Mouse (Mus musculus) megakaryocyte-erythroid progenitor cell, adult 5-6 weeks (primary cell): ENCODE measurements around the gene Trim72. TPM values are rescaled to one million over a fixed set of nuclear protein-coding genes. Genes with fewer than 3 reads are reported as not detected.

Experiments used
- ATAC-seq: replicated peaks from 2 replicates; pipeline ENCODE4 v1.8.0; 2016; ENCODE audit warnings: mild to moderate bottlenecking, inconsistent platforms; ENCODE audit not compliant: severe bottlenecking, poor library complexity, low FRiP score, low TSS enrichment
- total RNA-seq, 2 experiments: library from RNA; stranded (forward) in 1 of 2; stranded (reverse) in 1 of 2; fragments of 200-1000, 215-1000 nt in 1 of 2; fragments of >200 nt in 1 of 2; fragmentation: Nextera tagmentation in 1 of 2; gene quantifications; 2 replicates each; pipeline ENCODE4 v1.2.3; 2014 to 2017

Gene Trim72
- total RNA-seq (2014; fragmentation: Nextera tagmentation) (not detected in 2 replicates), total RNA-seq (2017) (0.52 TPM in 1 of 2 replicates, not detected in the other)

DNA sequence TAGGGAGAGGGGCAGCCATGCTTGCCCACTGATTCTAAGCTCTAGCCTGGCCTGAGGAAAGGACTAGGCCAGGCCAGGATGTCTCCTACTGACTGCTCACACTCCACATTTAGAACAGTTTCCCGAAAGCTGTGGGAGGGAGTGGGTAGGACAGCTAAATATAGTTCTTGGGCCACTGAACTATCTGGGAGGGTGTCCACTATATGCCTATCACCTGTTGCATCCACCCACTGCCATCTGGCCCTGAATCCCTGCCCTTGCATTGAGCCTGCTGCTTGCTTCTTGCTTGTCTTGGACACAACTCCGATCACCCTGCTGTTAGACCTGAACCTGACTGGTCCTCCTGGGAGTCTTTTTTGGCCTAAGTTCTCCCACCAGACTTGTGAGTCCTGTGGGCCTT is at the start of gene Trim72:
Gene Trim72 (plus strand): TSS at position 262 of the 400 bp plus-strand sequence.
- ATAC-seq = no peak

DNA sequence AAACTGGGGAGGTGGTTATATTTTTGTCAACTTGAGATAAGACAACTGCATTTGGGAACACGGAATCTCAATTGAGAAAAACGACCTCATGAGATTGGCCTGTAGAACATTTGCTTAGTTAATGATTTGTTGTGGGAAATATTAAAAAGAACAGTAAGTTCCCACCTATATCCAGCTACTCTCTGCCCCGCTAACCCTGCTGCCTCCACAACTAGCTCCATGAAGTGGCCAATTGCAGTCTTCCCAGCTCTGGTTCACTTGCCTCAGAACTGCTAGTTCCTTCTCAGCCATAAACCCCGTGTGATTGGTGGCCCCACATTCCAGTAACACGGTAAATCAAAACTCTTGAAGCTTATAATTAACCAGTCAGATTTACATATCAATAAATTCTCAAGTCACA is 44.4 kb upstream of the Trim72 start:
- ATAC-seq = no peak

DNA sequence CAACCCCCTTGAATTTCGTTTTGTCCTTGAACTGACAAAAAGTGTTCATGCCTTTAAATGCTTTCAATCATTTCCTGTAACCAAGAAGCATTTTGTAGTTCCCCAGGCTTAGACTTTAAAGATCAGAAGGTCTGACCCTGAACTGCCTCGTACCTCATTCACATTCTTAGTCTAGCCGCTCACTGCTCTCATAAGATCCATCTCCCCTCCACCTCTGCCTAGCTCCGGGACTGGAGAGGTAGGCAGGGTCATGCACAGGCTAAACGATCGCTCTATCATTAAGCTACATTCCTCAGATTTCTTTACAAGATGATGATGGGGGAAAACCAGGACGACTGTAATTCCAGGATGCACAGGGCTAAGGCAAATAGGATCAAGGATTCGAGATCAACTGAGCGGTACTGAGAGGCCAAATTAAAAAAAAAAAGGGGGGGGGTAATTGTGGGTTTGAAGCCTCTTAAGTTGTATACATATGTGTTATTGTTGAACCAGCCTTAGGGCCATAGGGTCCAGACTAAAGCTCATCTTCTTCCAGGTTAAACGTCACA is 37.3 kb upstream of the Trim72 start:
- no peak for ATAC-seq

DNA sequence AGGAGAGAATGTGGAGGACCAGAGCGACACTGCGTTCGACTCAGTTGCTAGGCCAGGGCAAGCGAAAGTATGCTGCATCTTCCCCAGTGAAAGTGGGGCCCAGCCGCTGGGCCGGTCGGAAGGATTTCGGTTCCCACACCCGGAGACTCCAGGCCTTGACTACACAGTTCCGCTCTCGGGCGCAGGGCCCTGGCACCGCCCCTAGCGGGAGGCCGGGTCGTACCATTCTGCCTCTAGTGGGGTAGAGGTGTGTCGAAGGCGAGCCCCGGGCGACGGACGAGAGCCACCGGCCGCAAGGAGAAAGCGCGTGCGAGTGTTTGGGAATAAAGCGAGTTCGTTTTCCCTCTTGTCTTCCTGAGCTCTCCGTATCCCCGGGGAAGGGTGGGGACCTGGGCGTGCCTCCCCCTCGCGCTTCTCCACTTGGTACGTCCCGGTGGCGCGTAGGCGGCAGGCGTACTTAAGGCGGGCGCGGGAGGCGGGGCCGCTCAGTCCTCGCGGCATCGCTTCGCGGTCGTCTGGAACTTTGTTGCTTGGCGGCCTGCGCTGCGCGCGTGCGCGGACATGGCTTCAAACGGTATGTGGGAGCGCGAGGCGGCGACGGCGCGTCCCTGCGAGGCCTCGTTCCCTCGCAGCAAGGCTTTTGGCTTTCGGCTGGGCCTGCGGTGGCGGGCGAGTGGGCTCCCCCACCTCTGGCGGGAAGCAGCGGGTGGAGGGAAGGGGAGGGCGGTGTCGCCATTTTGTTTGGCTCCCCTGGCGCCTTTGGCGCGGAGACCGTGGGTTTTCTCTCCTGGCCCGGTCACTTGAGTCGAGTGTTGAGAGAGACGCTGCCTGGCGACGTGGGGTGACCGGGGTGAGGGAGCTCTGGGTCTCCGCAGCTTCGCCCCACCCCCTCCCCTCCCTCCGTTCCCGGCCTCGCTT is 36.5 kb upstream of the Trim72 start, which contains the start of gene Fus:
Gene Fus (plus strand): TSS at position 454 of the 918 bp plus-strand sequence.
- ATAC-seq = peak; percentile 87

DNA sequence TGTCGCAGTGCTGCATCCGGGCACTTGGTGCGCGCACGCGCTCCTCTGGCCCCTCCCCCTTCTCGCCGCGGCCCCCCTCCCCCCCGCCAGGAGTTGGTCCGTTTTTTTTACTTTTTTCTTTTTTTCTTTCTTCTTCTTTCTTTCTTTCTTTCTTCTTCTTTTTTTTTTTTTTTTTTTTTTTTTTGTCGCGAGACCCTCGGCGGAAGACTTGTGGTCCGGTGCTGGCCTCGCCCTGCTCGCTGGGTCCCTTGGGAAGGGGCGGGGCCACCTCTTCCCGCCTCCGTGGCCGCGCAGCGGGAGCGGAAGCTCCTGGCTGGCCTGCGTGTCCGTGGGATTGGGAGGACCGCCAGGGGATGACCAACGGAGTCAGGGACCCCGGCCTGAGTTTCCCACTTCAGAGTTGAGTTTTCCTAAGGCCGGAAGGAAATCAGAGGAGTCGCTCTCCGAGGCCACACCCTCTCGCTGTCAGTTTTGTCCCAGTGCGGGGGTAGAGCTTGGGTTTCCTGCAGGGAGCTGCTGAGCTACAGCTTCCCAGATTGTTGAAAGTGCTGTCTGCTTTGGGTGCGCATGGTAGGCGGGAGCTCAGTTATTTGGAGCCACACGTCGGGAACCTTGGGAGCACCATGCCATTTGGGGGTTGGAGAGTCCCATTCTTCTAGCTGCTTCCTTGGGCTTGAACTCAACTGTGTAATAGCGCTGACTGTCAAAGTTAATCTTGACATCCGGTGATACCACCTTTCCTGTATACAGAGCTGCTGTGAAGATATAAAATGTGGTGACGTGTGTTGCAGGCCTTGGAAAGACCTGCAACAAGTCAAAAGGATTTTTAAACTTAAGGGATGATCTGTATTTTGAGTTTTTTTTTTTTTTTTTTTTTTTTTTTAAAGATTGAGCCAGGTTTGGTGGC is 35.6 kb upstream of the Trim72 start:
- peak; percentile 35 for ATAC-seq

DNA sequence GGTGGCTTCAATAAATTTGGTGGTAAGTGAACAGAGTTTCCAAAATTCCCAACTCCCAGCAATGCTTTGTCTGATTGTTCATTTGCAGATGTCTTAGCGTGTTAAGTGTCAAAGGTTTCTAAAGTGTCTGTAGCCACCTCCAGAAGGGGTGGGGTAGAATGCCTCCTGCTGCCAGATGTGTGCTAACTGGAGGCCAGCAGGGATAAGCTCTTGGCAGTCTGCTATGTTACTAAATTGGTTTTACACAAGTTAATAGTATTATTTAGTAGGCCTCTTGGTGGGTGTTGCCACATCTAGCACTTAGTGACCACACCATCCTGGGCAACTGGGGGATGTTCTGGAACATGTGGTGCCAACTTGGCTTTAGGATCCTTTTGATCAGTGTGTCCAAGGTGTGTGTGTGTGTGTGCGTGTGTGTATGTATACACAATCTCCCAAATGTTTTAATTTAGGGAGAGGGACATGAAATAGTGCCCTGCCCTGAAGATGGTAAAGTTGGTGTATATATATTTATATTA is 29.3 kb upstream of the Trim72 start:
- no peak for ATAC-seq

DNA sequence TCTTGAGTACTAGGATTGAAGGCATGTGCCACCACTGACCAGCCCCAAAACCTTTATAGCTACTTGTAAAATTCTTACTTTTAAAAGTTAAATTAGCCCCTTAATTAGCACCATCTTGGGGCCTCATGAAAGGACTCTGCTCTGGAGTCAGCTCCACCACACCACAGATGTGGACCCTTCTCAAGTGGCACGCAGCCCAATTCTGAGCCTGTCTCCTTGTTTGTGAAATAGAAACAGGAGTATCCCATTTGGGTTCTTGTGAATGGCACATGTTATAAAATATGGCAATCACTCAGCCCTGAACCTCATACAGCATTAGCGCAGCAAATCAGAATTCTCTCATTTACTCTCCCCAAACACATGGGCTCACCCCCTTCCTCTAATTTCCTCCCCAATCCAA is 24.9 kb upstream of the Trim72 start:
- ATAC-seq = no peak

DNA sequence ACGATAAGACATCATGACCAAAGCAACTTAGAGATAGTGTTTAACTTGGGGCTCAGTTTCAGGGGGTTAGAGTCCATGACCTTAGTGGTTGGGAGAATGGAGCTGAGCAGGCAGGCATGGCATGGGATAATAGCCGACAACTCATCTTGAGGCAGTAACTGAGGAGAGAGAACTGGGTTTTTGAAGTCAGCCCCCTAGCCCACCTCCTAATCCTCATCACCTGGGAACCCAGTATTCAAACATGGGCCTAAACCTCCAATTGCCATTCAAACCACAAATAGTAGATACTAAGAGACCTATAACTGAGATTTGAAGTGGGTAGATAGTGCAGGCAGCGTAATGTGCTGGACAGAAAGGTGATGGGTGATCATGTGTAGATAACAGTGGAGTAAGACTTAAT is 23.1 kb upstream of the Trim72 start:
- ATAC-seq = no peak

DNA sequence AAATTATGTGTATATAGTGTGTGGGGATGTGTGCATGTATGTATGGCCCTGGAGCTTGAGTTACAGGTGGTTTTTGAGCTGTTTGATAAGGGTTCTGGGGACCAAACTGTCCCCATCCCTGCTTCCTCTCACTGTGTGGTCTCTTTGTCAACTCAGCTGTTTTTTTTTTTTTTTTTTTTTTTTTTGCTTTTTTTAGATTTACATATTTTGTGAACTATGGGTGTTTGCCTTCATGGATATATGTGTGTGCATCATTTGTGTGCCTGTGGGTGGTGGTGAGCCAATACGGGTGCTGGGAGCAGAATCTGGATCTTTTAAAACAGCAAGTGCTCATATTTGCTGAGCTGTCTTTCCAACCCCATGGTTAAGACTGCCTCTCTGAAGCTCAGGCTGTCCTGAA is 14.8 kb upstream of the Trim72 start:
- ATAC-seq = no peak

DNA sequence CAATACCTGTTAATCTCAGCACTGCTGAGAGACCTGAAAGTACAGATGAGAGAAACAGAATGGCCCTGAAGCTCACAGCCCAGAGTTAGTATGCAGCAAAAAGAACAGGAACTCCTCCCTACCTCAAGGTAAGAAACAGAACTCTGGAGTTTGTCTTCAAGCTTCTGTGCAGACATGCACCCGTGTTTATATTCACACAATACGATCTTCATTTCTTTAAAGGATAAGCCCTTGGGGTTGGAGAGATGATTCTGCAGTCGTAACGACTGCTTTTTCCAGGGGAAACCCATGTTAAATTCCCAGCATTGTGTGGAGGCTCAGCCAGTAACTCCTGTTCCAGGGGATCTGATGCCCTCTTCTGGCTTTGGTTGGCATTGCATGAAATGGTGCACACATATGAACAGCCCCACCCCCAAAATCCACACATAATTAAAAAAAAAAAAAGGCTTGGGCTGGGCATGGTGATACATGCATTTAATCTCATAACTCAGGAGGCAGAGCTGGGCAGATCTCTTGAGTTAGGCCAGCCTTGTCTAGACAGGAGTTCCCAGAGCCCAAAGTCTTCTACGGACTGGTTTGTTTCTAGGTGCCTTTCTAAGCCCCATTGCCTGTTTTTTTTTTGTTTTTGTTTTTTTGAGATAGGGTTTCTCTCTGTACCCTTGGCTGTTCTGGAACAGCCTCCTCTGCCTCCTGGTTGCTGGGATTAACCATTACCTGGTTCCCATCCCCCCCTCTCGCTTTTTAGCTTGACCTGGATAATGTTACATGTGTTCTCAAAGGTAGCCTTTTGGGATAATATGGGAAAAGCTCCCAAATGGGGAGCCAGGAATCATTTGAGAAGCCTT is 11.9 kb upstream of the Trim72 start:
- ATAC-seq = peak; percentile 55

DNA sequence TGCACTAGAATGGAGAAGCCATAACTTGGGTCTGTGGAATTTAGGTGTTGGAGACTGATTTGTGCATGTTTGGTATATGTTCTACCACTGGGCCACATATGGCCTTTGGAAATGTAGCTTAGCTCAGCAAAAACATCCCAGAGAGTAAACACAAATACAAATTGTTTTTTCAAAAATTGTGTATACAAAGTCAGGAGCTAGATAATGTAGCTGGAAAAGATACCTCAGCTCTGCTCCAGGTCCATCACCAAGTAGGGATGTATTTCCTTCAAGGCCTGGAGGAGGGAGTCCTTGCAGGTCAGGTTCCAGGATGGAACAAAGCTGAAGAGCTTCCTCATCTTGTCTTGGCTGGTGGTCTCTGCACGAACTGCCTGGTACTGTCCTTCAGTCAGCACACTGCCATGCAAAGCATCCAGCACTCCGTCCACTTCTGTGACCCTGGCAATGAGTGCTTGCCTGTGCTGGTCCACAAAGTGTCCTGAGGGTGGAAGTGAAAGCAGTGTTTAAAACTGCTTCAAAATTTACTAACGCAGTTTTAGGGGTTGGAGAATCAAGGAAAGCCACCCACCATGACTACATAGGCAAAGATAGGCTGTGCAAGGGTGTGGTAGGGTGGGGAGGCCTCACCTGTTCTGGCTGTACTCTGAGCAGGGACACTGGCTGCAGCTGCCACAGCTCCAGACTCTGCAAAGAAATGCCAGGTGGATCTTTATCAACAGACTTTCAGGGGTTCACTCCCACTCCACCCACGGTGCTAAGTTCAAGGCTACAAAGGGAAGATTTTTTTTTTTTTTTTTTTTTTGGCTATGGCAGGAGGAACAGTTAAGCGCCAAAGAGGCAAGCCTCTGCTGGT is 11.0 kb upstream of the Trim72 start:
- peak; percentile 15 for ATAC-seq

DNA sequence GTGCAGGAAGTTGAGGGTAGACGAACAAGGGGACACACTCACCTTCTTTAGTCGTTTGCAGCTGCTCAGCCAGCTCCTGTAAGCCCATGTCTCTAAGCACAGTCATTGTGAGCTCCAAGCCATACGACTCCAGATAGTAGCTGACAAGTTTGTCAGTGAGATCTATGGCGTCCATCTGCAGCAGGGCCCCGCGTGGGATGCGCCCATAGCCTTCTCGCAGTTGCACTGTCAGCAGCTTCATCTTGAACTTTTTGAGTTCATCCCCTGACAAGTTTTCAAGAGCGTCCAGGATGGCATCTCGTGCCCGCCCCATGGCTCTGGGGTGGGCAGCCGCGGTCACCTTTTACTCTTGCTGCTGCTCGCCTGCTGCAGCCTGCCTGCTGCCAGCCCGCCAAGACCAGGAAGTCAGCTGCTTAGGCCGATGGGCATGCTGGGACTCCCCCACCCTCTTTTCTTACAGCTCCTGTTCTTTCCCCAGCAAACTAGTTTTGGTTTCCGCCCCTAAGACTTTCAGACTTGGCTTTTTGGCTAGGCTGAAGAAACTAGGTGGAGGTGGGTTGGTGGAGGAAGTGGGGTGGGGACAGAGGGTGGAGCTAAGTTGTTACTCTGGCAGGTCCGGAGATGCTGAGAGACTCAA is 10.3 kb upstream of the Trim72 start, which contains the start of gene Pycard:
Gene Pycard (minus strand): TSS at position 527 of the 637 bp plus-strand sequence.
- ATAC-seq = peak; percentile 67

DNA sequence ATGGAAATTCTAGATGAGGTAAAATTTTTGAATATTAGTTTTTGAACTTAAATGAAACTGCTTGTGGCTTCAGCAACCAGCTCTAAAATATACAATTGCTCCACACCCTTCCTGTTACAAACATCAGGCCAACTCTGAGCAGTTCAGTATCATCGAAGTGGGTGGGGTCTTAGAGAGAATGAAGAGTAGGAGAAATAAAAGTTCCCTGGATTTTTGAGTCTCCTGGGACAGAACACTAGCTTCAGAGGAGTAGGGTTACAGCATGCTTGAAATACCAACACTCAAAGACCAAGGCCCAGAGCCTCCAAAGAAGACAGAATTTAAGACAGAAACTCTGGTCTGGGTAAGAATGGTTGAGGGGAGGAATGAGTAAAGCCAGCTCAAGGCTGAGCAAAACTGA is 4.3 kb upstream of the Trim72 start:
- no peak for ATAC-seq

DNA sequence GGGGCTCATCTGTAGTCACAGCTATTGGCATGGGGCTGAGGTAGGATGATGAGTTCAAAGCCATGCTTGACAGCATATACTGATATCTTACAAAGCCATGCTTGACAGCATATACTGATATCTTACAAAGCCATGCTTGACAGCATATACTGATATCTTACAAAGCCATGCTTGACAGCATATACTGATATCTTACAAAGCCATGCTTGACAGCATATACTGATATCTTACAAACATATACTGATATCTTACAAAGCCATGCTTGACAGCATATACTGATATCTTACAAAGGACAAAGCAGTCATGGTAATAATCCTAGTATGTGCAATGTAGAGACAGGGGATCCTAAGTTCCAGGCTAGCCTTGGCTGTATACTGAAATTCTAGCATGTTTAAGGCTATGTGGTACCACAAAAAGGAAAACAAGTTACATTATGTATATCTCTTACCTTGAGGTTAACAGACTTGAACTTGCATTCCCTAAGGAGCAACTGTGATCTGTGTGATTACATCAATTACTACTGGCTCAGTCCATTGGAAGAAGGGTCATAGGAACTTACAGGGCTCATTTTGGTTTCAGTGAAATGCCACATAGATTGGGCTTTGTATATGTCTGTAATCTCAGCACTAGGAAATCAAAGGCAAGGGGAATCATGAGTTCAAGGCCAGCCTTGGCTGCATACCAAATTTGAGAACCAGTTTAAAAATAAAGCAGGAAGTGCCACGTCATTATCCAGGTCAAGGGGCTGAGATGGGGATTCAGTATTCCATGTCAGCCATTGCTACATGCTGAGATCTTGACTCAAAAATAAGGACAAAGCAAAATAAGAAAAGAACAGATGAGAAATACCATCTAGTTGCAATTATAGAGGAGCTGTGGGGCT is 3.4 kb upstream of the Trim72 start:
- ATAC-seq = no peak

DNA sequence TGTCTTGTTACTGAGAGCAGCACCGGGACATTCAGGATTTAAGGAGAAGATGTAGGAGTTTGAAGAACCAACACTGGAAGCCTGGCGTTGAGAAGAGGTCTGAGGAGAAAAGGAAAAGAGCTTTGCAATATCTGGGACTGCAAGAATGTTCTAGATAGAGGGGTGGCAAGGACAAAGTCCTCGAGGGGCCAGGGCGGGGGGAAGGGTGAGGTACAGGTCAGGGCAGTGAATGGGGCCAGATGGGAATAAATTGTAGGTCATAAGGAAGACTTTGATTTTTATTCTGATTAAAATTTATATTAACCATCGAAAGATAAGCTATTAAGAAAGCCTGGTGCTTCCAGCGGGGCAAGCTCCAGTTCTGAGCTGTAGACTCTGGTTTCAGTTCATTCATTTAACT is 651 bp upstream of the Trim72 start:
- no peak for ATAC-seq

DNA sequence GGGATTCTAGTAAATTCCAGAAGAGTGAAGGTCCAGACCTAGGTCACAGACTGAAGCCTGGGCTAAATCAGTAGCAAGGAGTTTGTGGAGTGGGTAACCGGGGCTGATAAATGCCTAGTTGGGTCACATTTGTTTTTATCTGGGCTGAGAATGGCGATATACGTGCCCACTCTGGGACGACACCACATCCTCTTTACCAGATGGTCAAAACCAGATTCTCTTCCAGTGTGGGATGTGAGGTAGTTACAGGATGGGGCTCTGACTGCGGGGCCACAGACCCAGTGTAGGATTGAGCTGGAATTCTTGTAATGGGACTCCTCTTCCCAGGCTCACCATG is 369 bp downstream of the Trim72 start:
- no peak for ATAC-seq
